Mouse (Mus musculus) CD4-positive, CD25-positive, alpha-beta regulatory T cell, adult 2 months (primary cell): ENCODE data around the gene 1700066M21Rik.

Experiments used
- DNase-seq: peaks from one replicate; pipeline ENCODE4 v3.0.0-alpha.2; 2012; ENCODE audit warnings: low read depth, low spot score

Gene 1700066M21Rik

GRCm38 (mm10) chr1:57392417-57392816, 15.0 kb downstream of the 1700066M21Rik start:
- no peak for DNase-seq

- DNase-seq = peak; percentile 79
Observed at GRCm38 (mm10) chr1:57394051-57394450, 16.6 kb downstream of the 1700066M21Rik start.

- DNase-seq = no peak
Observed at GRCm38 (mm10) chr1:57400321-57400720, 22.9 kb downstream of the 1700066M21Rik start.

GRCm38 (mm10) chr1:57400877-57401276, 23.5 kb downstream of the 1700066M21Rik start:
- no peak for DNase-seq

- no peak for DNase-seq
Observed at GRCm38 (mm10) chr1:57402116-57402515, 24.7 kb downstream of the 1700066M21Rik start.

GRCm38 (mm10) chr1:57406187-57407151, 29.0 kb downstream of the 1700066M21Rik start, which contains the start of the genes Maip1 and Tyw5:
Gene Maip1, plus strand, starts transcription at chr1:57406328.
Gene Tyw5, minus strand, starts transcription at chr1:57407101.
- peak; percentile 85 for DNase-seq

- DNase-seq = no peak
Observed at GRCm38 (mm10) chr1:57408994-57409393, 31.6 kb downstream of the 1700066M21Rik start.

GRCm38 (mm10) chr1:57413397-57413796, 36.0 kb downstream of the 1700066M21Rik start:
- no peak for DNase-seq

GRCm38 (mm10) chr1:57423696-57424095, 46.3 kb downstream of the 1700066M21Rik start:
- peak; percentile 19 for DNase-seq

GRCm38 (mm10) chr1:57428368-57429308, 51.2 kb downstream of the 1700066M21Rik start:
- peak; percentile 80 for DNase-seq

- DNase-seq = no peak
Observed at GRCm38 (mm10) chr1:57429786-57430483, 52.5 kb downstream of the 1700066M21Rik start.

- DNase-seq = no peak
Observed at GRCm38 (mm10) chr1:57433141-57433540, 55.7 kb downstream of the 1700066M21Rik start.
